Mouse (Mus musculus) stomach, embryonic 14.5 days (tissue): ENCODE results near the gene Amigo3. TPM values are rescaled to one million over a fixed set of nuclear protein-coding genes. Genes with fewer than 3 reads are reported as not detected.
A peak's percentile ranks its signal among the peaks of the same experiment; 100 is the strongest.

Source experiments
- ATAC-seq: fragments of 200-750 bp; cut with Nextera tagmentation; 2 replicates; pipeline ENCODE4 v1.8.0; 2017; ENCODE audit warnings: low read depth, moderate TSS enrichment; ENCODE audit not compliant: insufficient number of reproducible peaks, insufficient read depth, low FRiP score
- H3K27ac ChIP-seq: fragments of 300-500 bp; sonication (generic); 2 replicates; pipeline ENCODE4 v1.5.1; 2014; ENCODE audit warnings: mild to moderate bottlenecking, low read length, moderate library complexity, mixed read lengths
- H3K27me3 ChIP-seq: fragments of 300-500 bp; sonication (generic); 2 replicates; pipeline ENCODE4 v1.6.1; 2014; ENCODE audit warnings: low read length, control low read depth, mixed read lengths; ENCODE audit not compliant: control insufficient read depth, insufficient read depth
- H3K36me3 ChIP-seq: fragments of 300-500 bp; sonication (generic); 2 replicates; pipeline ENCODE4 v1.6.1; 2014; ENCODE audit warnings: mild to moderate bottlenecking, control low read depth, low read length, moderate library complexity, mixed read lengths; ENCODE audit not compliant: control insufficient read depth, insufficient read depth
- H3K4me1 ChIP-seq: fragments of 300-500 bp; sonication (generic); 2 replicates; pipeline ENCODE4 v1.6.1; 2014; ENCODE audit warnings: low read length, control low read depth, mixed read lengths; ENCODE audit not compliant: control insufficient read depth, insufficient read depth
- H3K4me2 ChIP-seq: fragments of 300-500 bp; sonication (generic); replicated peaks from 2 replicates; pipeline ENCODE4 v1.6.1; 2014; ENCODE audit warnings: low read depth, low read length, control low read depth
- H3K4me3 ChIP-seq: fragments of 300-500 bp; sonication (generic); 2 replicates; pipeline ENCODE4 v1.5.1; 2014; ENCODE audit warnings: low read depth, low read length, control low read depth
- H3K9ac ChIP-seq: fragments of 300-500 bp; sonication (generic); replicated peaks from 2 replicates; pipeline ENCODE4 v1.6.1; 2014; ENCODE audit warnings: low read depth, mild to moderate bottlenecking, control low read depth, low read length, moderate library complexity, mixed read lengths
- H3K9me3 ChIP-seq: fragments of 300-500 bp; sonication (generic); 2 replicates; pipeline ENCODE4 v1.6.1; 2016; ENCODE audit warnings: low read depth, low read length, control low read depth; ENCODE audit not compliant: control insufficient read depth
- WGBS: fragments of 180-500 bp; shearing (Covaris S2); extraction: QIAGEN DNeasy Blood & Tissue Kit; methylation state at CpG from one replicate; pipeline ENCODE4 v1.1.7; 2014; 5-methylcytosine and 5-hydroxymethylcytosine counted together
- polyA plus RNA-seq: library from polyadenylated mRNA; unstranded; fragments of >200 nt; fragmentation: Nextera tagmentation; extraction: Ambion mirVana; gene quantifications from 2 replicates; pipeline ENCODE4 v1.2.1, GENCODE M21; 2014

Amigo3 gene
- polyA plus RNA-seq, 1 experiment from 2014 or later = 3.1 TPM

DNA sequence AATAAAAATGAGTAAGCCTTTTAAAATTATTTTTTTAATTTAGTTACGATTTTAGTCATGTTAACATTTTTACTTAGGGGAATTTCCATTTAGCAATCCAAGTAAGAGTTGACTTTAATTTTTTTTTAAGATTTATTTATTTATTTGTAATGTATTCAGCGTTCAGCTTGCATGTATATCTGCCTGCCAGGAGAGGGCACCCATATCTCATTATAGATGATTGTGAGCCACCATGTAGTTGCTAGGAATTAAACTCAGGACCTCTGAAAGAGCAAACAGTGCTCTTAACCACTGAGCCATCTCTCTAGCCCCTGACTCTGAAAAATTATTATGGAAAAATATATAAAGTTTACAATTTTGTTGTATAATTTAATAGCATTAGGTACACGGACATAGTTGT lies 26.4 kb upstream of the Amigo3 start:
- Histone ChIP-seq H3K9me3 (no peaks in the 10 kb centered on the region), H3K27me3 (no peaks in the 10 kb centered on the region), H3K36me3 (peaks cover 34% of the 10 kb centered on the region), H3K9ac (no peak overlapping the region), H3K4me1 (no peaks in the 10 kb centered on the region), H3K4me2 (no peak overlapping the region), H3K4me3 (no peak overlapping the region), H3K27ac (no peak overlapping the region)
- 87% methylated on average over 3 of the region's 3 CpGs for WGBS
- ATAC-seq = no peak

GRCm38 (mm10) chr9:108027867-108028266 lies 25.1 kb upstream of the Amigo3 start:
- no peaks in the 10 kb centered on the region for H3K4me1 ChIP-seq
- H3K27me3 ChIP-seq = no peaks in the 10 kb centered on the region
- no peak for ATAC-seq
- no peak overlapping the region for H3K27ac ChIP-seq
- no peak overlapping the region for H3K4me2 ChIP-seq
- H3K9me3 ChIP-seq = no peaks in the 10 kb centered on the region
- H3K36me3 ChIP-seq = peaks cover 40% of the 10 kb centered on the region
- WGBS = 95% methylated on average over 3 of the region's 3 CpGs
- no peak overlapping the region for H3K9ac ChIP-seq
- H3K4me3 ChIP-seq = no peak overlapping the region

DNA sequence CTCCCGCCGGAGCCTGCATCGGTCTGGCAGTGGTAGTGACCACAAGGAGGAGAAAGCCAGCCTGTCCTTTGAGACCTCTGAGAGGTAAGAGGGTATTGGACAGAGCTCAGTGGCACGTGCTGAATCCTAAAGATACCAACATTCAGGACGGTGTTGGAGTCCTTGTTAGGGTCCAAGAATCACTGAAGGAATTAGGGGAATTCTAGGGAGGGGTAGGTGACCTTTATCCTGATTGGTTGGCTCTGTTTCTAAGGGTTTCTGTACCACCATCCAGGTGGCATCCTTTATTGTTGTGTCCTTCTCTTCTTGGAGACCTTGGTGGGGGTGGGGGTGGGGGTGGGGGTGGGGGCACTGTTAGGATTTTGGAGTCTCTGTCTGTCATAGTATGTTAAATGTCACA lies 20.8 kb upstream of the Amigo3 start:
- ATAC-seq = no peak
- no peak overlapping the region for H3K27ac ChIP-seq
- no peak overlapping the region for H3K4me3 ChIP-seq
- no peak overlapping the region for H3K9ac ChIP-seq
- H3K9me3 ChIP-seq = no peaks in the 10 kb centered on the region
- H3K4me2 ChIP-seq = no peak overlapping the region
- no peaks in the 10 kb centered on the region for H3K27me3 ChIP-seq
- WGBS = 94% methylated on average over 5 of the region's 5 CpGs
- no peaks in the 10 kb centered on the region for H3K4me1 ChIP-seq
- H3K36me3 ChIP-seq = peaks cover 32% of the 10 kb centered on the region

- ATAC-seq = 0 out of 2 replicates have a peak, but pooled peaks have one; percentile 42
- WGBS = 95% methylated on average over 2 of the region's 2 CpGs
Observed at GRCm38 (mm10) chr9:108035331-108036156, 17.4 kb upstream of the Amigo3 start.

GRCm38 (mm10) chr9:108044751-108045492 lies 8.0 kb upstream of the Amigo3 start:
- no peak for ATAC-seq
- Histone ChIP-seq H3K36me3 (peaks cover 40% of the 10 kb centered on the region), H3K4me1 (peaks cover 11% of the 10 kb centered on the region), H3K4me2 (no peak overlapping the region), H3K27me3 (no peaks in the 10 kb centered on the region), H3K9ac (no peak overlapping the region), H3K4me3 (no peak overlapping the region), H3K27ac (no peak overlapping the region), H3K9me3 (no peaks in the 10 kb centered on the region)
- WGBS = 95% methylated on average over 8 of the region's 8 CpGs

More at GRCm38 (mm10) chr9:108035331-108036156, 17.4 kb upstream of the Amigo3 start:
- peaks cover 41% of the 10 kb centered on the region for H3K36me3 ChIP-seq
- no peaks in the 10 kb centered on the region for H3K9me3 ChIP-seq
- no peak overlapping the region for H3K27ac ChIP-seq
- no peak overlapping the region for H3K4me2 ChIP-seq
- H3K9ac ChIP-seq = no peak overlapping the region
- no peak overlapping the region for H3K4me3 ChIP-seq
- H3K4me1 ChIP-seq = no peaks in the 10 kb centered on the region
- no peaks in the 10 kb centered on the region for H3K27me3 ChIP-seq

GRCm38 (mm10) chr9:108046582-108046981 lies 6.4 kb upstream of the Amigo3 start:
- Histone ChIP-seq H3K4me2 (no peak overlapping the region), H3K4me3 (no peak overlapping the region), H3K4me1 (peaks cover 14% of the 10 kb centered on the region), H3K9ac (no peak overlapping the region), H3K9me3 (no peaks in the 10 kb centered on the region), H3K27ac (no peak overlapping the region), H3K36me3 (peaks cover 47% of the 10 kb centered on the region), H3K27me3 (no peaks in the 10 kb centered on the region)
- WGBS = 85% methylated on average over 4 of the region's 4 CpGs
- no peak for ATAC-seq

DNA sequence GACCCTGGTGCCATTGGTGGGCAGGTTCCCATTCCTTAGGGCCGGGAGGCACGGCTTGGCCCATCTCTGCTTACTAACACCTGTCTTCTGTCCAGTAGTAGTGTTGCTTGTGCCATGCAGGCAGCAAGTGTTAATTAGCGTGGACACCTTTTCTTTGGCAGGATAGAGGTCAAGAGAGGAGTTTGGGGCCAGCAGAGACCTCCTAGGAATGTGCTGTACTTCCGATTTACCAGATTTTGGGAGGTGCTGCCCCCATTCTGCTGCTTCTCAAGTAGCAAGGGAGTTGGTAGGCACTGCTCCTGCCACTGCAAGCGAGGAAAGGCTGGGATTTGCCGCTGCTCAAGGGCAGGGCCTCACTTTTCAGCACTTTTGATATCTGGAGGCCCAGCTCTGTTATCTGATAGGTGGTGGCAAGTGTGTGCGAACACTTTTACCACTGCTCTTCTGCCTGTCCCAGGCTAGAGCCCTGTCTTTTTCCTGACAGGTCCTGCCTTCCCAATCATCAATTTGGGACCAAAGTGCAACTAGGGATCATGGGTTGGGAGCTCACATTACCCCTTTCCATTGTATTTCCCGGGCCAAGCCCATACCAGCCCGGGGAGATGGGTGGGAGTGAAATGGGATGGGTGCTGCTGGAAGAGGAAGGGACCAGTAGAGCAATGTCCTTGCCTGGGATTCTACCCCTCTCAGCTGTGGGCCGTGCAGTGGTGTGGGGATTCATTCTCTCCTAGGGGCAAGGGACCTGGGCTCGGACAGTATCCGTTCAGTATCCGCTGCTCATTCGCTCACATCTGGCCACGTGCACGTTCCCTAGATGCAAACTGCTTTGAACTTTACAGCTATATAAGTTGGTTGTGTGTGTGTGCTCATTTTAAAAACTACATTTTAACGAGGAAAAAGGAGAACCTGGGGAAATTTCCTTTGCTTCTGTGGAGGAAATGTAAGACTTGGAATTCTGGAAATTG lies 5.1 kb upstream of the Amigo3 start:
- ATAC-seq = no peak
- peak overlapping the region; percentile 94 for H3K4me2 ChIP-seq
- H3K9ac ChIP-seq = peak overlapping the region; percentile 4; the same call in 1 of the 2 replicates
- H3K27ac ChIP-seq = peak overlapping the region; percentile 76; the same call in 1 of the 2 replicates
- no peaks in the 10 kb centered on the region for H3K27me3 ChIP-seq
- H3K4me1 ChIP-seq = peaks cover 14% of the 10 kb centered on the region
- H3K9me3 ChIP-seq = no peaks in the 10 kb centered on the region
- H3K4me3 ChIP-seq = peak overlapping the region; percentile 80
- H3K36me3 ChIP-seq = peaks cover 45% of the 10 kb centered on the region
- 43% methylated on average over 17 of the region's 17 CpGs for WGBS

- H3K27ac ChIP-seq = peak overlapping the region; percentile 76; the same call in 1 of the 2 replicates
- no peaks in the 10 kb centered on the region for H3K27me3 ChIP-seq
- under 1% methylated on average over 19 of the region's 19 CpGs for WGBS
- peak overlapping the region; percentile 80 for H3K4me3 ChIP-seq
- 0 out of 2 replicates have a peak overlapping the region, but pooled peaks have one; percentile 4 for H3K9ac ChIP-seq
- peaks cover 40% of the 10 kb centered on the region for H3K36me3 ChIP-seq
- H3K4me1 ChIP-seq = peaks cover 14% of the 10 kb centered on the region
- ATAC-seq = peak; percentile 28
- H3K4me2 ChIP-seq = peak overlapping the region; percentile 94
- no peaks in the 10 kb centered on the region for H3K9me3 ChIP-seq
Observed at GRCm38 (mm10) chr9:108048566-108048955, 4.4 kb upstream of the Amigo3 start.
